Mouse (Mus musculus) Muller cell, postnatal 12 days (primary cell): ENCODE data around the gene Derl3.

Source experiments
- DNase-seq: peaks from one replicate; pipeline ENCODE4 v3.0.0-alpha.2; 2015; ENCODE audit errors: inconsistent ontology term

The Derl3 gene

GRCm38 (mm10) chr10:75913013-75913589 lies 19.9 kb downstream of the Derl3 start:
- no peak for DNase-seq

- no peak for DNase-seq
Measured at GRCm38 (mm10) chr10:75915557-75915956, 22.3 kb downstream of the Derl3 start.

GRCm38 (mm10) chr10:75916840-75917239 lies 23.6 kb downstream of the Derl3 start:
- DNase-seq: no peak

- no peak for DNase-seq
Measured at GRCm38 (mm10) chr10:75919026-75919425, 25.8 kb downstream of the Derl3 start.

GRCm38 (mm10) chr10:75921026-75921725 lies 28.0 kb downstream of the Derl3 start, which contains the start of gene Smarcb1:
Gene Smarcb1 (minus strand): TSS chr10:75921617.
- peak; percentile 93 for DNase-seq

- no peak for DNase-seq
Measured at GRCm38 (mm10) chr10:75921726-75922560, 28.7 kb downstream of the Derl3 start.

- DNase-seq: no peak
Measured at GRCm38 (mm10) chr10:75924324-75924723, 31.1 kb downstream of the Derl3 start.

- DNase-seq: no peak
Measured at GRCm38 (mm10) chr10:75926396-75926795, 33.2 kb downstream of the Derl3 start.

- peak; percentile 66 for DNase-seq
Measured at GRCm38 (mm10) chr10:75930304-75930703, 37.1 kb downstream of the Derl3 start.

GRCm38 (mm10) chr10:75931311-75931710 lies 38.1 kb downstream of the Derl3 start:
- DNase-seq: no peak

GRCm38 (mm10) chr10:75932081-75932678 lies 39.0 kb downstream of the Derl3 start:
- DNase-seq: peak; percentile 79

- DNase-seq: no peak
Measured at GRCm38 (mm10) chr10:75932891-75933290, 39.7 kb downstream of the Derl3 start, which contains the start of gene Chchd10. Gene Chchd10 (plus strand): TSS chr10:75933130.

GRCm38 (mm10) chr10:75934991-75935390 lies 41.8 kb downstream of the Derl3 start:
- no peak for DNase-seq

- DNase-seq: peak; percentile 90
Measured at GRCm38 (mm10) chr10:75935680-75936541, 42.7 kb downstream of the Derl3 start, which contains the start of gene Mmp11. Gene Mmp11 (minus strand): TSS chr10:75936496.

GRCm38 (mm10) chr10:75936909-75937667 lies 43.9 kb downstream of the Derl3 start:
- DNase-seq: no peak

- no peak for DNase-seq
Measured at GRCm38 (mm10) chr10:75937851-75938643, 44.8 kb downstream of the Derl3 start.

GRCm38 (mm10) chr10:75939481-75940234 lies 46.4 kb downstream of the Derl3 start:
- DNase-seq: no peak

GRCm38 (mm10) chr10:75940520-75940919 lies 47.3 kb downstream of the Derl3 start, which contains the start of gene Gm867:
Gene Gm867 (minus strand): TSS chr10:75940672.
- DNase-seq: no peak
